Mouse (Mus musculus): ENCODE measurements at regions not wholly inside any gene's neighbourhood (a gene's known extent, or its start where the extent isn't known, plus 50 kb on each side); places are given as distances from the start of the nearest gene placed in this dataset.

- no peak overlapping the region for H3K4me2 ChIP-seq (ENCODE audit: low read depth, low read length, severe bottlenecking)
- H3K36me3 ChIP-seq (ENCODE audit: control insufficient read depth, insufficient read depth, low read length) = no peaks in the 10 kb centered on the region
- H3K4me3 ChIP-seq (ENCODE audit: low read depth, low read length) = no peak overlapping the region
- no peak overlapping the region for H3K9ac ChIP-seq (ENCODE audit: low read length)
- H3K4me1 ChIP-seq (replicated peaks; ENCODE audit: control insufficient read depth, insufficient read depth, low read length) = no peaks in the 10 kb centered on the region
- DNase-seq (ENCODE audit: low spot score) (no peak), ATAC-seq (replicated peaks; ENCODE audit: low FRiP score) (no peak)
- no peak overlapping the region for H3K27ac ChIP-seq (ENCODE audit: low read depth, low read length)
- no peaks in the 10 kb centered on the region for H3K9me3 ChIP-seq (ENCODE audit: control insufficient read depth, low read length)
- H3K27me3 ChIP-seq (ENCODE audit: control insufficient read depth, insufficient read depth, low read length) = no peaks in the 10 kb centered on the region
Measured at GRCm38 (mm10) chr1:108240152-108240551, 650.3 kb downstream of the Serpinb8 start.

- no peaks in the 10 kb centered on the region for H3K27me3 ChIP-seq (ENCODE audit: control insufficient read depth, insufficient read depth, low read length)
- H3K36me3 ChIP-seq (ENCODE audit: control insufficient read depth, insufficient read depth, low read length) = no peaks in the 10 kb centered on the region
- H3K9ac ChIP-seq (ENCODE audit: low read length) = no peak overlapping the region
- ATAC-seq (replicated peaks; ENCODE audit: low FRiP score) (no peak), DNase-seq (ENCODE audit: low spot score) (no peak)
- no peaks in the 10 kb centered on the region for H3K9me3 ChIP-seq (ENCODE audit: control insufficient read depth, low read length)
- H3K4me1 ChIP-seq (replicated peaks; ENCODE audit: control insufficient read depth, insufficient read depth, low read length) = no peaks in the 10 kb centered on the region
- 88% methylated on average over 3 of the region's 3 CpGs for WGBS
- H3K27ac ChIP-seq (ENCODE audit: low read depth, low read length) = no peak overlapping the region
- no peak overlapping the region for H3K4me3 ChIP-seq (ENCODE audit: low read depth, low read length)
- no peak overlapping the region for H3K4me2 ChIP-seq (ENCODE audit: low read depth, low read length, severe bottlenecking)
Measured at GRCm38 (mm10) chr1:108255147-108255546, 665.3 kb downstream of the Serpinb8 start.

- no peak overlapping the region for H3K4me2 ChIP-seq (ENCODE audit: low read depth, low read length, severe bottlenecking)
Measured at GRCm38 (mm10) chr1:108259355-108259754, 669.5 kb downstream of the Serpinb8 start.

GRCm38 (mm10) chr1:108282099-108282498, 692.3 kb downstream of the Serpinb8 start:
- no peaks in the 10 kb centered on the region for H3K27me3 ChIP-seq (ENCODE audit: control insufficient read depth, insufficient read depth, low read length)
- no peak overlapping the region for H3K9ac ChIP-seq (ENCODE audit: low read length)
- H3K36me3 ChIP-seq (ENCODE audit: control insufficient read depth, insufficient read depth, low read length) = no peaks in the 10 kb centered on the region
- no peak overlapping the region for H3K4me2 ChIP-seq (ENCODE audit: low read depth, low read length, severe bottlenecking)
- DNase-seq (ENCODE audit: low spot score) (no peak), ATAC-seq (replicated peaks; ENCODE audit: low FRiP score) (no peak)
- WGBS = 85% methylated on average over 5 of the region's 5 CpGs
- H3K27ac ChIP-seq (ENCODE audit: low read depth, low read length) = no peak overlapping the region
- H3K9me3 ChIP-seq (ENCODE audit: control insufficient read depth, low read length) = no peaks in the 10 kb centered on the region
- H3K4me3 ChIP-seq (ENCODE audit: low read depth, low read length) = no peak overlapping the region
- H3K4me1 ChIP-seq (replicated peaks; ENCODE audit: control insufficient read depth, insufficient read depth, low read length) = no peaks in the 10 kb centered on the region

More at GRCm38 (mm10) chr1:108259355-108259754, 669.5 kb downstream of the Serpinb8 start:
- no peaks in the 10 kb centered on the region for H3K4me1 ChIP-seq (replicated peaks; ENCODE audit: control insufficient read depth, insufficient read depth, low read length)
- no peaks in the 10 kb centered on the region for H3K27me3 ChIP-seq (ENCODE audit: control insufficient read depth, insufficient read depth, low read length)
- DNase-seq (ENCODE audit: low spot score) (no peak), ATAC-seq (replicated peaks; ENCODE audit: low FRiP score) (no peak)
- H3K27ac ChIP-seq (ENCODE audit: low read depth, low read length) = no peak overlapping the region
- H3K4me3 ChIP-seq (ENCODE audit: low read depth, low read length) = no peak overlapping the region
- no peak overlapping the region for H3K9ac ChIP-seq (ENCODE audit: low read length)
- no peaks in the 10 kb centered on the region for H3K9me3 ChIP-seq (ENCODE audit: control insufficient read depth, low read length)
- H3K36me3 ChIP-seq (ENCODE audit: control insufficient read depth, insufficient read depth, low read length) = no peaks in the 10 kb centered on the region

- Histone ChIP-seq H3K36me3 (ENCODE audit: control insufficient read depth, insufficient read depth, low read length) (no peaks in the 10 kb centered on the region), H3K4me2 (ENCODE audit: low read depth, low read length, severe bottlenecking) (no peak overlapping the region), H3K4me3 (ENCODE audit: low read depth, low read length) (no peak overlapping the region), H3K9me3 (ENCODE audit: control insufficient read depth, low read length) (no peaks in the 10 kb centered on the region), H3K9ac (ENCODE audit: low read length) (no peak overlapping the region), H3K4me1 (replicated peaks; ENCODE audit: control insufficient read depth, insufficient read depth, low read length) (no peaks in the 10 kb centered on the region), H3K27me3 (ENCODE audit: control insufficient read depth, insufficient read depth, low read length) (no peaks in the 10 kb centered on the region), H3K27ac (ENCODE audit: low read depth, low read length) (no peak overlapping the region)
- ATAC-seq (replicated peaks; ENCODE audit: low FRiP score) (no peak), DNase-seq (ENCODE audit: low spot score) (no peak)
- 71% methylated on average over 1 of the region's 1 CpGs for WGBS
Measured at GRCm38 (mm10) chr1:108286571-108286970, 696.8 kb downstream of the Serpinb8 start.

Measured in forebrain, embryonic 11.5 days (tissue).